In the genomic region with DNA sequence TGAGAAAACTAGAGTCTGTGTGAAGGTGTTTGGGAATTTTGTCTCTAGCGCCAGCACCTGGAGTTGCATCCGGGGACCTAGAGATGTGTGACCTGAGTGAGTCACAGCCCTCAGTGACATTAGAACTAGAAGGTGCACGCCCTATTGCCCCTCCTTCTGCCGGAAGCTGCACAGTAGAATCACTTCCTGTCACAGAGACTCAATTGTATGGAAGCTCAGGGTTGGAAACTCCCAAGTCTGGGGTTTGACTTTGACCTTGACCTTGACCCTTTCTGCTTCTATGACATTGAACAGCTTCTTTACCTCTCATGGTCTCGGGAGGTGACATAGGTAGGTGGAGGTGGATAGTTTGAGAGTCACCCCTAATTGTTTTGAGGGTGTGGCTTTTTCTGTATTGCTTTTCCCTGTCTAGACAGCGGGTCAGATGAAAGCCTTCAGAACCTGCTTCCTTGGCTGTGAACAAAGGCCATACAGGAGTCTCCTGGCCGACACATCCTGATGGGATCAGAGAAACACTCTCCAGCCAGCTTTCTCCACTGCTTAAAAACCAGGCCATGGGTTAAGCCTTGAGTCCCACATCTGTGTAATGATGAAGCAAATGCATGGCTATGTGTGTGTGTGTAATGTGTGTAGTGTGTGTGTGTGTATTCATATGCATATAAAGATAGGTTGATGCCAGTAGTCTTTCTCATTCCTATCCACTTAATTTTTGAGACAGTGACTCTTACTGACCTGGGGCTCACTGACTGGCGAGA, we compare ENCODE assay signal across 22 mouse cellular contexts.
A peak's percentile ranks its signal among the peaks of the same experiment; 100 is the strongest.
DNase-seq lines count a peak whose midpoint lies in the region; ATAC-seq and TF ChIP-seq lines count a peak whose summit lies in the region.
"Had no signal": no experiment of that assay in that cellular context is flagged by ENCODE, and none has a peak within 500 bp of the region (broad histone marks: within the 10 kb centered on the region; RNA-seq: fewer than 3 reads in every experiment).

No protein-coding gene starts in this region.

- H3K27ac ChIP-seq in forebrain, embryonic 11.5 days (ENCODE audit: low read depth, low read length) = no peak overlapping the region
- H3K27ac ChIP-seq in forebrain, embryonic 12.5 days = no peak overlapping the region
- H3K27ac ChIP-seq in midbrain, embryonic 11.5 days (ENCODE audit: low read depth, low read length) = no peak overlapping the region
- H3K27ac ChIP-seq in midbrain, postnatal 0 days (ENCODE audit: low read depth, low read length) = no peak overlapping the region
- H3K27ac ChIP-seq: forebrain, embryonic 13.5 days; heart, embryonic 13.5 days; hindbrain, embryonic 12.5 days; hindbrain, embryonic 15.5 days had no signal

- no peaks in the 10 kb centered on the region for H3K9me3 ChIP-seq in forebrain, embryonic 11.5 days (ENCODE audit: control insufficient read depth, low read length)
- H3K9me3 ChIP-seq in forebrain, embryonic 12.5 days = no peaks in the 10 kb centered on the region
- H3K9me3 ChIP-seq in midbrain, embryonic 11.5 days (ENCODE audit: control insufficient read depth, low read length) = no peaks in the 10 kb centered on the region
- H3K9me3 ChIP-seq in midbrain, postnatal 0 days (ENCODE audit: low read length) = no peaks in the 10 kb centered on the region
- H3K9me3 ChIP-seq: forebrain, embryonic 13.5 days; heart, embryonic 13.5 days; hindbrain, embryonic 12.5 days; hindbrain, embryonic 15.5 days had no signal

- no peak overlapping the region for H3K4me2 ChIP-seq in forebrain, embryonic 11.5 days (ENCODE audit: low read depth, low read length, severe bottlenecking)
- no peak overlapping the region for H3K4me2 ChIP-seq in forebrain, embryonic 12.5 days
- no peak overlapping the region for H3K4me2 ChIP-seq in midbrain, embryonic 11.5 days
- no peak overlapping the region for H3K4me2 ChIP-seq in midbrain, postnatal 0 days (ENCODE audit: low read depth, low read length, poor library complexity, severe bottlenecking)
- H3K4me2 ChIP-seq: forebrain, embryonic 13.5 days; heart, embryonic 13.5 days; hindbrain, embryonic 12.5 days; hindbrain, embryonic 15.5 days had no signal

- H3K4me1 ChIP-seq in forebrain, embryonic 11.5 days (replicated peaks; ENCODE audit: control insufficient read depth, insufficient read depth, low read length) = no peaks in the 10 kb centered on the region
- peaks cover 2% of the 10 kb centered on the region; the same call in 1 of the 2 replicates for H3K4me1 ChIP-seq in forebrain, embryonic 12.5 days
- no peaks in the 10 kb centered on the region for H3K4me1 ChIP-seq in midbrain, embryonic 11.5 days (ENCODE audit: control insufficient read depth, insufficient read depth, low read length)
- no peaks in the 10 kb centered on the region for H3K4me1 ChIP-seq in midbrain, postnatal 0 days (ENCODE audit: insufficient read depth, low read length)
- H3K4me1 ChIP-seq: forebrain, embryonic 13.5 days; hindbrain, embryonic 15.5 days had no signal

- ATAC-seq in forebrain, embryonic 11.5 days (replicated peaks; ENCODE audit: low FRiP score) = no peak
- no peak for ATAC-seq in forebrain, embryonic 12.5 days (ENCODE audit: low FRiP score)
- ATAC-seq in midbrain, embryonic 11.5 days (ENCODE audit: low FRiP score) = no peak
- ATAC-seq in midbrain, postnatal 0 days (ENCODE audit: low FRiP score) = no peak
- ATAC-seq: activated CD4-positive, CD25-positive, alpha-beta regulatory T cell, adult 4 months; forebrain, embryonic 13.5 days; forebrain, embryonic 16.5 days had no signal

- WGBS in forebrain, embryonic 11.5 days = 86% methylated on average over 8 of the region's 8 CpGs
- 90% methylated on average over 8 of the region's 8 CpGs for WGBS in forebrain, embryonic 12.5 days
- 86% methylated on average over 8 of the region's 8 CpGs for WGBS in midbrain, embryonic 11.5 days
- WGBS in midbrain, postnatal 0 days = 86% methylated on average over 8 of the region's 8 CpGs

- H3K9ac ChIP-seq in forebrain, embryonic 11.5 days (ENCODE audit: low read length) = no peak overlapping the region
- no peak overlapping the region for H3K9ac ChIP-seq in forebrain, embryonic 12.5 days
- no peak overlapping the region for H3K9ac ChIP-seq in midbrain, embryonic 11.5 days (ENCODE audit: low read length)
- no peak overlapping the region for H3K9ac ChIP-seq in midbrain, postnatal 0 days (replicated peaks; ENCODE audit: low read length, poor library complexity, severe bottlenecking)
- H3K9ac ChIP-seq: forebrain, embryonic 13.5 days; heart, embryonic 13.5 days; hindbrain, embryonic 12.5 days; hindbrain, embryonic 15.5 days had no signal

- no peak for TF ChIP-seq CTCF in midbrain, postnatal 0 days (IDR thresholded peaks at IDR 0.05)

- H3K36me3 ChIP-seq in forebrain, embryonic 11.5 days (ENCODE audit: control insufficient read depth, insufficient read depth, low read length) = no peaks in the 10 kb centered on the region
- H3K36me3 ChIP-seq in forebrain, embryonic 12.5 days (replicated peaks) = no peaks in the 10 kb centered on the region
- H3K36me3 ChIP-seq in midbrain, embryonic 11.5 days (ENCODE audit: control insufficient read depth, insufficient read depth, low read length) = no peaks in the 10 kb centered on the region
- H3K36me3 ChIP-seq in midbrain, postnatal 0 days (ENCODE audit: insufficient read depth, low read length) = no peaks in the 10 kb centered on the region
- H3K36me3 ChIP-seq: heart, embryonic 13.5 days; hindbrain, embryonic 12.5 days; hindbrain, embryonic 15.5 days had no signal

- no peak overlapping the region for H3K4me3 ChIP-seq in forebrain, embryonic 11.5 days (ENCODE audit: low read depth, low read length)
- H3K4me3 ChIP-seq in forebrain, embryonic 12.5 days (replicated peaks) = no peak overlapping the region
- no peak overlapping the region for H3K4me3 ChIP-seq in midbrain, embryonic 11.5 days (ENCODE audit: low read depth, low read length)
- no peak overlapping the region for H3K4me3 ChIP-seq in midbrain, postnatal 0 days (ENCODE audit: low read depth, low read length)
- H3K4me3 ChIP-seq: forebrain, embryonic 13.5 days; heart, embryonic 13.5 days; hindbrain, embryonic 12.5 days; hindbrain, embryonic 15.5 days had no signal

- peak; percentile 16 for DNase-seq in forebrain, embryonic 11.5 days (ENCODE audit: low spot score)
- DNase-seq in midbrain, embryonic 11.5 days (ENCODE audit: low spot score, missing footprints) = peak; percentile 76
- DNase-seq in midbrain, postnatal 0 days (ENCODE audit: low spot score) = no peak
- peak; percentile 95 for DNase-seq in ZHBTc4 (ENCODE audit: low read depth, low spot score)
- no peak for DNase-seq in layer of hippocampus, postnatal 36 days
- DNase-seq: adrenal gland, adult 8-10 months; adrenal gland, postnatal 25 days; cerebellum, adult 11-12 months; cerebellum, adult 8-10 months; cerebellum, postnatal 14 days; gastrocnemius, postnatal 10 days; gastrocnemius, postnatal 36 days; heart, postnatal 14 days; kidney, adult 11 months; kidney, adult 8-10 months had no signal

- no peaks in the 10 kb centered on the region for H3K27me3 ChIP-seq in forebrain, embryonic 11.5 days (ENCODE audit: control insufficient read depth, insufficient read depth, low read length)
- H3K27me3 ChIP-seq in forebrain, embryonic 12.5 days = no peaks in the 10 kb centered on the region
- no peaks in the 10 kb centered on the region for H3K27me3 ChIP-seq in midbrain, embryonic 11.5 days (ENCODE audit: control insufficient read depth, insufficient read depth, low read length)
- no peaks in the 10 kb centered on the region for H3K27me3 ChIP-seq in midbrain, postnatal 0 days (ENCODE audit: insufficient read depth, low read length)
- H3K27me3 ChIP-seq: forebrain, embryonic 13.5 days; heart, embryonic 13.5 days; hindbrain, embryonic 12.5 days; hindbrain, embryonic 15.5 days had no signal

Comparison
In these comparisons a context has a peak if more than half of its experiments do, and no peak if none do; other contexts are left out.
1. DNase-seq: peak in forebrain, embryonic 11.5 days (single experiment), midbrain, embryonic 11.5 days (single experiment) and ZHBTc4 (single experiment); none in midbrain, postnatal 0 days (single experiment) and layer of hippocampus, postnatal 36 days (0 of 2).